Mouse (Mus musculus): ENCODE data around the gene Spock1. TPM values are rescaled to one million over a fixed set of nuclear protein-coding genes. Genes with fewer than 3 reads are reported as not detected.

Gene Spock1
- 103 and 111 TPM in 2 replicates for polyA plus RNA-seq (2015; fragmentation: Nextera tagmentation; extraction: Ambion mirVana)

- ATAC-seq (ENCODE audit: low FRiP score): peak; percentile 91
- WGBS: 1% methylated on average over 32 of the region's 32 CpGs
- Histone ChIP-seq H3K4me2 (peak within 1 kb of the TSS; percentile 72), H3K36me3 (peaks cover 5% of the 10 kb centered on the region), H3K27ac (replicated peaks) (peak within 1 kb of the TSS; percentile 80), H3K4me3 (replicated peaks) (peak within 1 kb of the TSS; percentile 71), H3K4me1 (peaks cover 39% of the 10 kb centered on the region), H3K27me3 (replicated peaks) (no peaks in the 10 kb centered on the region; the same call in 1 of the 2 replicates), H3K9ac (replicated peaks) (peak within 1 kb of the TSS; percentile 78), H3K9me3 (replicated peaks) (no peaks in the 10 kb centered on the region)
These were observed at the start of gene Spock1 for GRCm38 (mm10) chr13:57908266-57908582. Gene Spock1 (minus strand): TSS chr13:57908332.

- no peak overlapping the region for H3K4me2 ChIP-seq
- WGBS: 68% methylated on average over 12 of the region's 12 CpGs
- no peak for ATAC-seq (ENCODE audit: low FRiP score)
These were observed 42.0 kb upstream of the Spock1 start for GRCm38 (mm10) chr13:57950091-57950490.

DNA sequence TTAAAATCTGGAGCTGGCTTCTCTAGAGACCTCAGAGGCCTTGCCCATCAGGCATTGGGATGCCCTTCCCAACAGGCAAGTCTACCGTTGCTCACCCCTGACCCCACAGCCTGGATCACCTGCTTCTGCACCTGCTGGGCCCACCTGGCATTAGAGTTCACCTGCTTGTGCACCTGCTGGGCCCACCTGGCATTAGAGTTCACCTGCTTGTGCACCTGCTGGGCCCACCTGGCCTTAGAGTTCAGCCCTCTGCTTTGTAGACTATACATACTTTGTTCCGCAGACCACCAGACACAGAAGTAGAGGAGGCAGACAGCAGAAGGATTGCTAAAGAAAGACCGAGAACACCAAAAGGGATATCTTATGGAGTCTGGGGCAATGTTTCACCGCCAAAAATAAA, 41.4 kb upstream of the Spock1 start:
- no peak overlapping the region for H3K27ac ChIP-seq (replicated peaks)
- 83% methylated on average over 4 of the region's 4 CpGs for WGBS
- no peak overlapping the region for H3K4me3 ChIP-seq (replicated peaks)
- no peak overlapping the region for H3K9ac ChIP-seq (replicated peaks)
- peaks cover 2% of the 10 kb centered on the region; the same call in 1 of the 2 replicates for H3K27me3 ChIP-seq (replicated peaks)
- H3K4me1 ChIP-seq: peaks cover 15% of the 10 kb centered on the region
- no peaks in the 10 kb centered on the region for H3K9me3 ChIP-seq (replicated peaks)
- H3K36me3 ChIP-seq: no peaks in the 10 kb centered on the region
- ATAC-seq (ENCODE audit: low FRiP score): no peak
- H3K4me2 ChIP-seq: no peak overlapping the region

More at GRCm38 (mm10) chr13:57950091-57950490, 42.0 kb upstream of the Spock1 start:
- H3K36me3 ChIP-seq: no peaks in the 10 kb centered on the region
- H3K4me3 ChIP-seq (replicated peaks): no peak overlapping the region
- H3K9ac ChIP-seq (replicated peaks): no peak overlapping the region
- peaks cover 9% of the 10 kb centered on the region for H3K4me1 ChIP-seq
- no peaks in the 10 kb centered on the region for H3K9me3 ChIP-seq (replicated peaks)
- 0 out of 2 replicates have a peak, but pooled peaks cover 2% of the 10 kb centered on the region for H3K27me3 ChIP-seq (replicated peaks)
- H3K27ac ChIP-seq (replicated peaks): no peak overlapping the region

DNA sequence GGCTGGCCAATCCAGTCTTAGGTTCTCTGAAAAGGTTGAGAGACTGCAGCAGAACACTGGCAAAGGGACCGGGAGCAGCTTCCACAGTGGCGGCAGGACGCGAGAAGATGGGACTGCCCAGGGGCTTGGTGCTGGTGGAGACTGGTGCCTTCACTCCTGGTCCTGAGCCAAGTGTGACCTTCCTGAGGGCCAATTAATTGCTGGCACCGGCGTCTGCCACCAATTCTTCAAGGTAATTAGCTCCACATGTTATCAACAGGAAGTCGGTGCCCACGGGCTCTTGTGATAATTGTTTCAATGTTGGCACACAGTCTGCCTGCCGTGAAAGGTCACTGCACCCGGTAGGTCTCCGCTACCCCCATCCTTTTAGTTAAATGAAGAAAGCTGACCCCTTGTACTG, 37.1 kb upstream of the Spock1 start:
- Histone ChIP-seq H3K9ac (replicated peaks) (no peak overlapping the region), H3K36me3 (no peaks in the 10 kb centered on the region), H3K4me2 (peak overlapping the region; percentile 1; the same call in 1 of the 2 replicates), H3K27me3 (replicated peaks) (peaks cover 8% of the 10 kb centered on the region; the same call in 1 of the 2 replicates), H3K4me1 (peaks cover 15% of the 10 kb centered on the region), H3K4me3 (replicated peaks) (no peak overlapping the region), H3K27ac (replicated peaks) (no peak overlapping the region), H3K9me3 (replicated peaks) (no peaks in the 10 kb centered on the region)
- WGBS: 35% methylated on average over 11 of the region's 11 CpGs
- ATAC-seq (ENCODE audit: low FRiP score): peak; percentile 57; the same call in 1 of the 2 replicates

- no peaks in the 10 kb centered on the region for H3K36me3 ChIP-seq
- no peak overlapping the region for H3K27ac ChIP-seq (replicated peaks)
- H3K9me3 ChIP-seq (replicated peaks): no peaks in the 10 kb centered on the region
- no peak overlapping the region for H3K9ac ChIP-seq (replicated peaks)
- H3K27me3 ChIP-seq (replicated peaks): peaks cover 8% of the 10 kb centered on the region; the same call in 1 of the 2 replicates
- 49% methylated on average over 5 of the region's 5 CpGs for WGBS
- no peak for ATAC-seq (ENCODE audit: low FRiP score)
- no peak overlapping the region for H3K4me3 ChIP-seq (replicated peaks)
- H3K4me2 ChIP-seq: no peak overlapping the region
- H3K4me1 ChIP-seq: peaks cover 13% of the 10 kb centered on the region
These were observed 36.3 kb upstream of the Spock1 start for GRCm38 (mm10) chr13:57944434-57944833.

GRCm38 (mm10) chr13:57943900-57944299, 35.8 kb upstream of the Spock1 start:
- no peak overlapping the region for H3K4me2 ChIP-seq
- peaks cover 17% of the 10 kb centered on the region for H3K4me1 ChIP-seq
- H3K9ac ChIP-seq (replicated peaks): no peak overlapping the region
- no peak overlapping the region for H3K27ac ChIP-seq (replicated peaks)
- ATAC-seq (ENCODE audit: low FRiP score): no peak
- peaks cover 8% of the 10 kb centered on the region; the same call in 1 of the 2 replicates for H3K27me3 ChIP-seq (replicated peaks)
- H3K4me3 ChIP-seq (replicated peaks): no peak overlapping the region
- no peaks in the 10 kb centered on the region for H3K9me3 ChIP-seq (replicated peaks)
- H3K36me3 ChIP-seq: no peaks in the 10 kb centered on the region

DNA sequence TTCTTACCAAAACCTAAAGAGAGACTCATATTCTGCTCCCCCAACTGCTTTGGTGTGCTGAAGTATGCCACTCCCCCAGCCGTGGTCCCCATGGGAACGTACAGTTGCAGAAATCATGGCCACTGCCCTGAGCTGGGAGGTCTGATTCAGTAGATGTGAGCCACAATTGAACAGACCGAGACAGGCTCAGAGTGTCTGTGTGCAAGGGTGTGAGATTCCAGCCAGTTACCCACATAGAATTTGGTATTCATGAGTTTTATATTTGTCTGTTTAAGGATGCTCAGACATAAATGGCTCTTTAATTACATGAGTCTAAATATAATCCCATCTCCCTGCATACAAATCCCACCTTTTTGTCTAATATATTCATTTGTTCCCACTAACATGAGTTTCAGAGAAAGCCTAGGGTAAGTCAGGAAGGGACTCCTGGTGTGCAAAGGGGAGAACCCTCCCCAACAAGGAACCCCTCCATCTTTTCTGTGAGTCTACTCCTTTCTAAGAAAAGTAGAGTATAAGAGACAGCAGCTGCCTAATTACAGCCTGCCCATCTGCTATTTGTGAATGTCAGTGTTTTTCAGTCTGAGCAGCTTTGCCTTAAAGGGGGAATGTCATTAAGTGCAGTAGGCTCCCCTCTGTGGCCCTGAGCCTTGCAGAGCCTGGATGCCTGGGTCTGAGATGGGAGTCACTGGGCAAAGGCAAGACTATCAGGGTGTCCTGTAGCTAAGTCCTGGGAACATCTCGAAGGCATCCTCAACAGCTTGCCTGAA, 29.5 kb upstream of the Spock1 start:
- Histone ChIP-seq H3K4me1 (peaks cover 12% of the 10 kb centered on the region; the same call in 1 of the 2 replicates), H3K27ac (replicated peaks) (peak overlapping the region; percentile 28; the same call in 1 of the 2 replicates), H3K4me2 (no peak overlapping the region), H3K9me3 (replicated peaks) (no peaks in the 10 kb centered on the region), H3K4me3 (replicated peaks) (no peak overlapping the region), H3K9ac (replicated peaks) (no peak overlapping the region), H3K27me3 (replicated peaks) (0 out of 2 replicates have a peak, but pooled peaks cover 6% of the 10 kb centered on the region), H3K36me3 (no peaks in the 10 kb centered on the region)
- 69% methylated on average over 4 of the region's 4 CpGs for WGBS
- ATAC-seq (ENCODE audit: low FRiP score): peak; percentile 38; the same call in 1 of the 2 replicates

- no peak overlapping the region for H3K9ac ChIP-seq (replicated peaks)
- H3K36me3 ChIP-seq: no peaks in the 10 kb centered on the region
- peaks cover 7% of the 10 kb centered on the region; the same call in 1 of the 2 replicates for H3K4me1 ChIP-seq
- WGBS: 80% methylated on average over 9 of the region's 9 CpGs
- ATAC-seq (ENCODE audit: low FRiP score): no peak
- no peak overlapping the region for H3K27ac ChIP-seq (replicated peaks)
- H3K4me3 ChIP-seq (replicated peaks): no peak overlapping the region
- no peak overlapping the region for H3K4me2 ChIP-seq
- H3K27me3 ChIP-seq (replicated peaks): no peaks in the 10 kb centered on the region
- no peaks in the 10 kb centered on the region for H3K9me3 ChIP-seq (replicated peaks)
These were observed 23.9 kb upstream of the Spock1 start for GRCm38 (mm10) chr13:57931998-57932397.

DNA sequence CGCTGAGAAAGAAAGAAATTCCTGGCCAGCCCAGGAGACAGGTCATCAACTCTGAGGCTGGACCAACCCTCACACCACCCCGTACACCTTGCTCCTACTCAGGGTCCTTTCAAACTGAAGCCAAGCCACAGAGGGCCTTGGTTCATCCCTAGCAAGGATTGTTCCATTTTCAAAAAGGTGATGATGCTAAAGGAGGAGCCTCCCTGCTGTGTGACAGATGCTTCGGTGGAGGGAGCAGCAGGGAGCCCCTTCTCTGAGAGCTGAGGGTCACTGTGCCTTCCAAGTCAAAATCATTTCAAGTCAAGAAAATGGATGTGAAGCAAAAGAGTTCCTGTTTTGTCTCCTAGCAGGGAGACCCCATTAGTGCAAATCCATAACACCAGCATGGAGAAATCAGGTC, 23.2 kb upstream of the Spock1 start:
- Histone ChIP-seq H3K27ac (replicated peaks) (no peak overlapping the region), H3K4me3 (replicated peaks) (no peak overlapping the region), H3K9me3 (replicated peaks) (no peaks in the 10 kb centered on the region), H3K9ac (replicated peaks) (no peak overlapping the region), H3K36me3 (no peaks in the 10 kb centered on the region), H3K4me2 (no peak overlapping the region), H3K4me1 (peaks cover 7% of the 10 kb centered on the region; the same call in 1 of the 2 replicates), H3K27me3 (replicated peaks) (no peaks in the 10 kb centered on the region)
- no peak for ATAC-seq (ENCODE audit: low FRiP score)
- 27% methylated on average over 3 of the region's 3 CpGs for WGBS

DNA sequence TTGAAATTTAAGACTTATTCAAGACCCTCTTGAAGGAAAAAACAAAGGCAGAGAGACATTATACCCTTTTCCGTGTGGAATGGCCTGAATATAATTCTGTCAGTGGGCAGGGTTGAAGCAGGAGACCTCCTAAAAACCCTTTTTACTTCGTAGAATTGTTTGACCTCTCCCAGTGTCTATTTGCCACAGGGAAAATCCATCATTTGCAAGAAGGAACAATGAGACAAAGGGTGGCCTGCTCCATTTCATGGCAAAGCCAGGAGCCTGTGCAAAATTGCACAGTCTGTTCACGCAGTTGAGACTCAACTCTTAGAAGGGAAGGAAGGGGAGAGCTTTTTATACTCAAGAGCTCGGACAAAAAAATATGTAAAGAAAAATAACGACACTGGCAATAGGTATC, 22.6 kb upstream of the Spock1 start:
- Histone ChIP-seq H3K27me3 (replicated peaks) (no peaks in the 10 kb centered on the region), H3K27ac (replicated peaks) (no peak overlapping the region), H3K4me1 (peaks cover 7% of the 10 kb centered on the region; the same call in 1 of the 2 replicates), H3K9me3 (replicated peaks) (no peaks in the 10 kb centered on the region), H3K36me3 (no peaks in the 10 kb centered on the region), H3K4me3 (replicated peaks) (no peak overlapping the region), H3K9ac (replicated peaks) (no peak overlapping the region), H3K4me2 (no peak overlapping the region)
- no peak for ATAC-seq (ENCODE audit: low FRiP score)
- 19% methylated on average over 5 of the region's 5 CpGs for WGBS

- H3K4me2 ChIP-seq: no peak overlapping the region
- no peak overlapping the region for H3K27ac ChIP-seq (replicated peaks)
- H3K36me3 ChIP-seq: no peaks in the 10 kb centered on the region
- no peak overlapping the region for H3K9ac ChIP-seq (replicated peaks)
- no peaks in the 10 kb centered on the region for H3K9me3 ChIP-seq (replicated peaks)
- no peak overlapping the region for H3K4me3 ChIP-seq (replicated peaks)
- peaks cover 7% of the 10 kb centered on the region; the same call in 1 of the 2 replicates for H3K4me1 ChIP-seq
- 11% methylated on average over 2 of the region's 2 CpGs for WGBS
- ATAC-seq (ENCODE audit: low FRiP score): no peak
- no peaks in the 10 kb centered on the region for H3K27me3 ChIP-seq (replicated peaks)
These were observed 22.2 kb upstream of the Spock1 start for GRCm38 (mm10) chr13:57930283-57930682.

DNA sequence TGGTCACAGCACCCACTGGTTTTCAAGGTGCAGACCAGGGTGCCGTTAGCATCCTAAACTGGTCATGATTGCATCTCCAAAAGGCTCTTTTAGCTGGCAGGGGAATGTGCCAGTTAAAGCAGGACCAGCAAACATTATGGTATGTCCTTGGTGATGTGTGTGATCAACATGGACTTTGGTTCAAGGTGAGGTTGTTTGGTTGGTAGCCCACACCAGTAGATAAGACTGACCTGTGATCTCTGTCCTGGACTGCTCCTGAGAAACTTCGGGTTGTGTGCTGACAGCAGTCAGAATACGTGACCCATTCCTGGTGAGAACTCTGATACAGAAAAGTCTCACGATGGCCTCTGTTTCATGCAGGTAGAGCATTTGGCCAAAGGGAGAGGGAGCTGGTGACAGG, 11.8 kb upstream of the Spock1 start:
- Histone ChIP-seq H3K9me3 (replicated peaks) (no peaks in the 10 kb centered on the region), H3K27me3 (replicated peaks) (no peaks in the 10 kb centered on the region), H3K4me3 (replicated peaks) (no peak overlapping the region), H3K4me1 (0 out of 2 replicates have a peak, but pooled peaks cover 5% of the 10 kb centered on the region), H3K9ac (replicated peaks) (no peak overlapping the region), H3K4me2 (no peak overlapping the region), H3K36me3 (no peaks in the 10 kb centered on the region), H3K27ac (replicated peaks) (no peak overlapping the region)
- 93% methylated on average over 4 of the region's 4 CpGs for WGBS
- ATAC-seq (ENCODE audit: low FRiP score): no peak
